Mouse (Mus musculus) frontal cortex, adult (tissue): ENCODE measurements at regions not wholly inside any gene's neighbourhood (a gene's known extent, or its start where the extent isn't known, plus 50 kb on each side); places are given as distances from the start of the nearest gene placed in this dataset.
"Not testable (repeated sequence)": the region's sequence is repeated elsewhere in the genome, so short reads cannot be mapped to it uniquely, and the experiment has no call there.

ENCODE experiments used
- ATAC-seq: cut with Nextera tagmentation; 2 replicates; pipeline ENCODE4 v1.9.2; 2017; ENCODE audit warnings: mild to moderate bottlenecking, moderate library complexity, mixed read lengths; ENCODE audit not compliant: low TSS enrichment

- ATAC-seq = peak; percentile 73
Observed at GRCm38 (mm10) chr10:14333344-14333743, 212.1 kb downstream of the Adgrg6 start.

- ATAC-seq = peak; percentile 65
Observed at GRCm38 (mm10) chr10:14332688-14333117, 212.8 kb downstream of the Adgrg6 start.

GRCm38 (mm10) chr10:14328846-14329245 is 216.6 kb downstream of the Adgrg6 start:
- ATAC-seq = no peak

DNA sequence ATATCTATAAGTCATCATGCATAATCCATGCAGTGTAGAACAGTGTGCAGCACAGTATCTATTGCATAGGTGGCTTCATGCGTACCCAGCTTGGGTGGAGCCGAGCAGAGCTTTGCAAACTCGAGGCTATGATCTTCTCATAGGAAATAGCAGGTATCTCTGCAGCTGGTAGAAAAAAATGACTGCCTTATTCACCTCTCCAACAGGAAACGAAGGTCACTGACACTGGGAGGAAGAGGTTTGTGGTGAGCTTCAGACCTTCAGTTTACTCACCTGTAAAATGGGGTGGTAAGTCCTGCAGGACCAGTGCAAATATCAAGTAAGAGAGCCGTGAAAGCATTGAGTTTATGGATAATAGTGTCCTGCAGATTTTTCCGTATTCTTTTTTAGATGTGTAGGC is 219.2 kb downstream of the Adgrg6 start:
- no peak for ATAC-seq

- ATAC-seq = peak; percentile 77
Observed at GRCm38 (mm10) chr10:14321503-14321902, 224.0 kb downstream of the Adgrg6 start.

DNA sequence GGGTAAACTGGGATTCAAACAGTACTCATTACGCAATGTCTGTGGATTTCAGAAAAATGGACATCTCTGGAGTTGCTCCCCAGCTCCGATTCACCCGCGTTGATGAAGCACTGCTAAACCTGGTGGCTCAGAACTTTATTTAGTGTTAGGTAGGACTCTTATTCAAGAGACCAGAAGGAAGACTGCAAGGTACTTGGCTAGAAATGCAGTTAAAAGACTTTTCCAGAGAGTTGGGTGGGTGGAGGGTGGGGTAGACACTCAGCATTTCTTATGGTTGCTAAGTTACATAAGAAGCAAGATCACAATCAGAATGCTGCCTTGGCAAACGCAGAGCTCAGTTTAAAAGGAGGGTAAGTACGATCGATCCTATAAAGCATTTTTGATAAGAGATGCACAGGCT is 230.2 kb downstream of the Adgrg6 start:
- ATAC-seq = peak; percentile 64

- peak; percentile 90 for ATAC-seq
Observed at GRCm38 (mm10) chr10:14314607-14315006, 230.9 kb downstream of the Adgrg6 start.

GRCm38 (mm10) chr10:14314004-14314581 is 231.4 kb downstream of the Adgrg6 start:
- peak; percentile 60 for ATAC-seq

DNA sequence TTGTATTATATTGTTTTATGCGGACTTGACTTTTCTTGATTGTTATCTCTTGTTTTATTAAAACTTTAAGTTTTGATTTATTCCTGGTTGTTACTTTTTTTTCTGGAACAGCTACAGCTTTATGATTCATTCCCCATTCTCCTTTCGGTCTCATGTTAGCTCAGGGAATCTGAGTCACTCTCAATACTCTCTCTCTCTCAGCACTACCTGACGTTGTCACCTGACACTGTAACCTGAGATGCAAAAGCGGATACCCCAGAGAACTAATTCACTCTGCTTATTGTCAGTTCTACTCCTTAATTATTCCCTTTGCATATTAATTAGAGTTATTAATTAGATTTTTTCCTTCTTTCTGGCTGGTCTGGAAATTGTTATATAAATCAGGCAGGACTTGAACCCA is 232.5 kb downstream of the Adgrg6 start:
- ATAC-seq = no peak

DNA sequence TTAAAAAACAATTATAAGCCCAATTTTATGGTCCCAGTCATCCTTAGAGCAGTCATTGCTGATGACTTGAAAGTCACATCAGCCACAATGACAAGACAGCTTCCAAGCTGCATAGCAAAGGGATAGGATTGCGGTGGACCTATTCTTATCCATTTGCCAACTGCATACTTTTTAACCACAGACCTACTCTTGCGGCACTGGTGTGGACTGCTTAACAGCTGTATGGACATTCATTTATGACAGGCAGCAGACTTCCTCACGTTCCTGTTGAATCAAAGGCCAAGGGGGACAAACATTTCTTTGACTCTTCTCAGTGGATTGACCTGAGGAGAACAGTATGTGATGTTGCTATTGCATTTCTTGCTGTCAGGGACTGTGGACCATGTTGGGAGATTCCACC is 233.5 kb downstream of the Adgrg6 start:
- ATAC-seq = no peak

DNA sequence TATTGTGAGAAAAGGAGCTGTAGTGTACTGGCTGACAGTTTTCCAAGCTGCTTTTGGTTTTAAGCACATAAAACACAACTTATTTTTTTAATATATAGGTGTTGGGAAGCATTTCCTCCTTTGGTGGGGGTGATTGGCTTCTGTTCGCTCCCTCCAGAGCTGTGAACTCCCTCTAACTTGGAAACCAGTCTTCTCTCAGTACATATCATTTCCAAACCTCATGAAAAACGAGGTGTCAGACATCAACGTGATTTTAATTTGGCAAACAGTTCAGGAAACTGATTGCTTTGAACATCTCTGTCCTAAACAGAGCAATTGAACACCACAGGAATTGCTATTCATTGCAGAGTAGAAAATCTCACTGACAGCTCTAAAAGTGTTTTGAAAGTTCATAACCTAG is 238.6 kb downstream of the Adgrg6 start:
- ATAC-seq = no peak

DNA sequence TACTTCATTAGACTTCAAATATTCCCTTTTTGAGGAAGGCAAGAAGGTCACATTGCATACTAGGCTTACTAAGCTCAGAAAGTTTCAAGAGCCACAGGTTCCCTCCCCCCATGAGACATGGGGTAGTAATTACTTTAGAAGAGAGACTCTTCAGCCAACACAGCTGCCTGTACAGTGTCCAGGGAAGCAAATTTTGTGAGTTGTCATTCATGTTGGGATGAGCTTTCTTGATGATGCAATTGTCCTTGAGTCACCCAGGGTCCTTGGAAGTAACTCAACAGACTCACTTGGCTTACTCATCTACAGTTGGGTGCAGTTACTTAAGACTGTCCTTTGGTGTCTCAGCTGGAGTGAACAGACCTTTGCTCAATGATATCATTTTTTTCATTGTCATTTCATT is 242.0 kb downstream of the Adgrg6 start:
- no peak for ATAC-seq

DNA sequence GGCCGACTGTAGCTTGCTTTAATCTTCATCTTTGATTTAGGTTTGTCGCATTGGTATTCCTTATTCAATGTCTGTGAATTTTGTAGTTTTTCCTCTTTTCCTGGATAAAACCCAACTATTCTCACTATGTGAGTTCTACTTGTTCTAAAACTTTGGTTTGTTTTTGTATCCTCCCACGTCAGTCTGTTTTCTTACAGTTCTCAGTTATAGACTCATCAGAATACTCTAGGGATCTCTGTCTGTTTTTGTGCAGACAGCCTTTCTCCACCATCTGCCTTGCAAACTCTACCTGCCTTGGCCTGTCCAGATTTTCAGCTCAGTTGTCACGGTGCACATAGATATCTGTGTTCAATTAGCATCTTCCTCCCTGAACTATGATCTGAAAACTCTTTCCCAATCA is 249.3 kb downstream of the Adgrg6 start:
- ATAC-seq = peak; percentile 96

GRCm38 (mm10) chr10:14292701-14293100 is 252.8 kb downstream of the Adgrg6 start:
- ATAC-seq = not testable (repeated sequence)

DNA sequence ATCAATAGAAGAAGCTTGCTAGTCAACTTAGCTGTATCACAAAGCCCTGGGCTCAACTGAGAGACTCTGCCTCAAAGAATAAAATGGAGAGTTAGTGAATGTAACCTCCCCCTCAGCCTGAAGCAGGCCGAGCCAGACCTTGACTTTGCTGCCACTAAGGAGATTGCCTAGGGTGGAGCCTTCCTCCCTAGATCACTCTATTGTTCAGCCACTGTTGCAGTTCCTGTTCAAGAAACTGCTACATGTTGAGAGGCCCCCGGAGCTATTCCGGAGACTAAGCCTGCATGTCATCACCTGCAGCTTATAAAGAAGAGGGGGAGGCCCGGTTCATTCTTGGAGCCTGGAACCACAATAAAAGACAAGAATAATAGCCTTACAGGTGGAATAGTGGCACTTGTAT is 257.9 kb downstream of the Adgrg6 start:
- ATAC-seq = no peak

DNA sequence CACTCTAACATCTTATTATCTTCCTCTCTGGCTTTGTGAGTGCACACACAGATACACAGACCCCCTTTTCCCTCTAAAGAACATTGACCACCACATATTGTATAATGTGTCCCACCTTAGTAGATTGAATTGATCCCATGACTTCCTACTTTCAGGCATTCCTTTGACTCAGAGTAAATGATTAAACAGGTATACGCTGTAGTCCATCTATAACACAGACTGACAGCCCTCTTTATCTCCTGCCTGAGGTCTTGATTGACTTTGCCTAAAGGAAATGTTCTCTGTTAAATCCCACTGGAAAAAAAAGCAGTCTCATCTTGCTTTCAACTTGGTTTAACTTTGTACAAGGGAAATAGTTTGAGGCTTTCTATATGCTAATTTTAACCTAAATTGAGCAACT is 268.8 kb downstream of the Adgrg6 start:
- ATAC-seq = no peak

GRCm38 (mm10) chr10:14275477-14275876 is 270.0 kb downstream of the Adgrg6 start:
- ATAC-seq = no peak

- ATAC-seq = no peak
Observed at GRCm38 (mm10) chr10:14270008-14270407, 275.5 kb downstream of the Adgrg6 start.

DNA sequence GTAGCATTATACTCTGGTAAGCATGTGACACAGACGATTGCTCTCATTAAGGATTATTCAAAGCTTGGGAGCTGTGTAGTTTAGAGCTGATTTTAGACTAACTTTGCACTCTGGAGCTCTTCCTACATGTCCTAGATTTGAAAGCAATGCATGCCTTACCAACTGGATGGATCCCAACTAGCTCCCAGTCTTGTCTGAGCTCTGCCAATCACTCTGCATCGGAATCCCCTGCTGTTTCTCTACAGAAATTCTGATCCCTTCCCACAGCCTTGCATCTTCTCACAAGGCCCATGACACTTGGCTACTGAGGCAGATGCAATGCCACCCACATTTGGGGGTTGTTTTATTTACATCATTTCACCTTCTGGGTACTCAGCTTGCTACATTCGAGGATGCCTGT is 277.8 kb downstream of the Adgrg6 start:
- peak; percentile 95 for ATAC-seq

- no peak for ATAC-seq
Observed at GRCm38 (mm10) chr10:14239670-14240069, 273.8 kb downstream of the Hivep2 start.

DNA sequence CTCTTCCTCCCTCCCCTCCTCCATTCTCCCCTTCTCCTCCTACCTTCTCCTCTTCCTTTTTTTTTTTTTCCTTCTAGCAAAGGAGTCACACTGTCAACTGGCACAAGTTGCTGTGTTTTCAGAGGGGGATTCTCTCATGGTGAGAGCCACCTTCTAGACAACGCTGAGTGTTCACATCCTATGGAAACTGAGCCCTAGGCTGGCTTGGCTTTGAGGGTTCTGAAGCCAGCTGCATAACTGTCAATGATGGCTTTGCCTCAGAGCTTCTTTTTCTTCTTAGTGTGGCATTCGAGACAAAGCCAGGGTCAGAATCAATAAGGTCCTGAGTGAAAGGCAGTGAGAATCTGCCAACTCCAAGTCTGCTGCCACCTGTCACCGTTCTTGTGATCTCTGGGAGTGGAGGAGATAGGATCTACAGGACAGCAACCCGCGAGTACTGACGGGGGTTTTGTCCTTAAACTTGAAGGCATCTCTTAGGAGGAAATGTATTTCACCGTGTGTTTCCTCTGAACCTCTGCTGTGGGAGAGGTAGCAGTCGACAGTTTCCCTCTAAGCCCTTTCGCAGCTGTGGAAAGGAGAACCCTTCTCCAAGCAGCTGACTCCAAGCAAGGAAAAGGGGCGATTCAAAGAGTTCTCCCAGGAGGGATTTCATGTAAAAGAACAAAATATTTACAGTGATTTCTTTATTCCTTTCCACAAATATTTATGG is 269.2 kb downstream of the Hivep2 start:
- ATAC-seq = no peak

GRCm38 (mm10) chr10:14234005-14234602 is 268.2 kb downstream of the Hivep2 start:
- 0 out of 2 replicates have a peak, but pooled peaks have one; percentile 6 for ATAC-seq

DNA sequence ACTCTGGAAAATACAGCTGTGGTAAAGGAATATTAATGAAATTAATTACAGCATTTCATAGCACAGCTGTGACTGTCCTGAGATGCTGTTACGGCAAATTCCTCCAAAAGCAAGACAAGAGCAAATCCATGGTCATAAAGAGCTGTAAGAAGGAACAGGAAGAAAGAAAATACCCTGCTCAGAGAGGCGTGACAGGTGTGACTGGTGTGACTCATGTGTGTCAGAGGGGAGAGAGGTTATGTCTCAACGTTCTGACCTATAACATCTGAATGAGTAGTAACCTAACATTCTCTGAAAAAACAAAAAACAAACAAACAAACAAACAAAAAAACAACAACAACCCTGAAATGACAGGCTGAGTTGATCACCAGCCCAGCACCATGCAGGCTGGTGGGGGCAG is 267.5 kb downstream of the Hivep2 start:
- no peak for ATAC-seq
